Mouse (Mus musculus) MEL (cell line): Measurements from ENCODE around the gene Kcnn1. TPM values are rescaled to one million over a fixed set of nuclear protein-coding genes. Genes with fewer than 3 reads are reported as not detected.
A peak's percentile ranks its signal among the peaks of the same experiment; 100 is the strongest.

Experiments
- DNase-seq: peaks from one replicate; pipeline ENCODE4 v3.0.0; 2011; ENCODE audit warnings: low read depth, low spot score
- H3K27ac ChIP-seq: 2 replicates; pipeline ENCODE4 v1.5.1; 2012; ENCODE audit warnings: low read depth, mild to moderate bottlenecking, control low read depth, low read length, moderate library complexity; ENCODE audit not compliant: control insufficient read depth
- H3K27me3 ChIP-seq, 2 experiments: fragments of 150-350 bp in 1 of 2; sonication (generic) in 1 of 2; 2 replicates each; pipeline ENCODE4 v1.6.1; 2012; ENCODE audit warnings: low read length in 2 of 2, mild to moderate bottlenecking in 2 of 2, improper control_type of control experiment in 1 of 2, moderate library complexity in 1 of 2; ENCODE audit not compliant: insufficient read depth in 2 of 2, control insufficient read depth in 1 of 2
- H3K36me3 ChIP-seq, 2 experiments: 2 replicates each; pipeline ENCODE4 v1.6.1; 2012 to 2014; ENCODE audit warnings: low read length in 2 of 2, improper control_type of control experiment in 1 of 2, inconsistent platforms in 1 of 2, mild to moderate bottlenecking in 1 of 2; ENCODE audit not compliant: insufficient read depth in 2 of 2, control insufficient read depth in 1 of 2
- H3K4me1 ChIP-seq, 2 experiments: fragments of 150-350 bp in 1 of 2; sonication (generic) in 1 of 2; 2 replicates each; pipeline ENCODE4 v1.6.1; 2012; ENCODE audit warnings: low read length in 2 of 2, improper control_type of control experiment in 1 of 2, mild to moderate bottlenecking in 1 of 2; ENCODE audit not compliant: insufficient read depth in 2 of 2, control insufficient read depth in 1 of 2
- H3K4me3 ChIP-seq, 2 experiments: fragments of 150-350 bp in 1 of 2; sonication (generic) in 1 of 2; 2 replicates each; pipeline ENCODE4 v1.5.1; 2012; ENCODE audit warnings: low read depth in 2 of 2, low read length in 2 of 2, mild to moderate bottlenecking in 2 of 2, moderate library complexity in 2 of 2, control low read depth in 1 of 2, improper control_type of control experiment in 1 of 2; ENCODE audit not compliant: control insufficient read depth in 1 of 2, insufficient read depth in 1 of 2
- H3K79me2 ChIP-seq: 2 replicates; pipeline ENCODE4 v1.6.1; 2012; ENCODE audit warnings: mild to moderate bottlenecking, low read length, moderate library complexity; ENCODE audit not compliant: control insufficient read depth, poor library complexity, insufficient read depth
- H3K9ac ChIP-seq: 2 replicates; pipeline ENCODE4 v1.6.1; 2012; ENCODE audit warnings: low read depth, mild to moderate bottlenecking, control low read depth, low read length, moderate library complexity; ENCODE audit not compliant: control insufficient read depth, poor library complexity, severe bottlenecking
- H3K9me3 ChIP-seq: fragments of 150-350 bp; sonication (generic); replicated peaks from 2 replicates; pipeline ENCODE4 v1.6.1; 2012; ENCODE audit warnings: mild to moderate bottlenecking, low read length, improper control_type of control experiment, moderate library complexity; ENCODE audit not compliant: insufficient read depth
- CHD2 ChIP-seq: IDR thresholded peaks from 2 replicates; pipeline ENCODE4 v1.6.1; 2011; ENCODE audit warnings: low read length, improper control_type of control experiment
- E2F4 ChIP-seq: IDR thresholded peaks from 2 replicates; pipeline ENCODE4 v1.6.1; 2011; ENCODE audit warnings: low read depth, low read length, improper control_type of control experiment, borderline replicate concordance
- ELF1 ChIP-seq: IDR thresholded peaks from 2 replicates; pipeline ENCODE4 v1.6.1; 2014; ENCODE audit warnings: low read depth, mild to moderate bottlenecking, inconsistent platforms, low read length, improper control_type of control experiment, moderate library complexity
- EP300 ChIP-seq, 2 experiments: IDR thresholded peaks; 2 replicates each; pipeline ENCODE4 v1.6.1; 2011; ENCODE audit warnings: improper control_type of control experiment in 2 of 2, low read length in 2 of 2, low read depth in 1 of 2, mild to moderate bottlenecking in 1 of 2
- ETS1 ChIP-seq: IDR thresholded peaks from 2 replicates; pipeline ENCODE4 v1.6.1; 2012; ENCODE audit warnings: low read depth, mild to moderate bottlenecking, inconsistent platforms, low read length, improper control_type of control experiment, moderate library complexity
- GABPA ChIP-seq: IDR thresholded peaks from 2 replicates; pipeline ENCODE4 v1.6.1; 2012; ENCODE audit warnings: low read depth, mild to moderate bottlenecking, inconsistent platforms, low read length, improper control_type of control experiment, moderate library complexity
- GATA1 ChIP-seq: IDR thresholded peaks from 2 replicates; pipeline ENCODE4 v1.6.1; 2011; ENCODE audit warnings: low read depth, low read length, improper control_type of control experiment
- HCFC1 ChIP-seq: IDR thresholded peaks from 2 replicates; pipeline ENCODE4 v1.6.1; 2012; ENCODE audit warnings: low read depth, mild to moderate bottlenecking, inconsistent platforms, low read length, improper control_type of control experiment, moderate library complexity
- JUND ChIP-seq: IDR thresholded peaks from 2 replicates; pipeline ENCODE4 v1.6.1; 2011; ENCODE audit warnings: low read depth, mild to moderate bottlenecking, improper control_type of control experiment, low read length
- MAFK ChIP-seq: IDR thresholded peaks from 2 replicates; pipeline ENCODE4 v1.6.1; 2011; ENCODE audit warnings: low read depth, mild to moderate bottlenecking, low read length, improper control_type of control experiment, borderline replicate concordance
- MEF2A ChIP-seq: IDR thresholded peaks from 2 replicates; pipeline ENCODE4 v1.6.1; 2014; ENCODE audit warnings: low read depth, mild to moderate bottlenecking, inconsistent platforms, low read length, improper control_type of control experiment; ENCODE audit not compliant: poor library complexity, insufficient replicate concordance, severe bottlenecking; ENCODE audit errors: extremely low read depth
- NELFE ChIP-seq: IDR thresholded peaks from 2 replicates; pipeline ENCODE4 v1.6.1; 2011; ENCODE audit warnings: low read depth, low read length, improper control_type of control experiment
- NRF1 ChIP-seq: IDR thresholded peaks from 2 replicates; pipeline ENCODE4 v1.6.1; 2014; ENCODE audit warnings: low read depth, mild to moderate bottlenecking, inconsistent platforms, low read length, improper control_type of control experiment, moderate library complexity; ENCODE audit not compliant: poor library complexity, insufficient read depth, severe bottlenecking
- POLR2A ChIP-seq, 2 experiments: IDR thresholded peaks; 2 replicates each; pipeline ENCODE4 v1.6.1; 2011 to 2012; ENCODE audit warnings: low read length in 2 of 2, mild to moderate bottlenecking in 2 of 2, control low read depth in 1 of 2, improper control_type of control experiment in 1 of 2, low read depth in 1 of 2, moderate library complexity in 1 of 2; ENCODE audit not compliant: control insufficient read depth in 1 of 2, insufficient read depth in 1 of 2, poor library complexity in 1 of 2
- POLR2AphosphoS2 ChIP-seq: IDR thresholded peaks from 2 replicates; pipeline ENCODE4 v1.6.1; 2011; ENCODE audit warnings: low read length, improper control_type of control experiment
- POLR2AphosphoS5 ChIP-seq: IDR thresholded peaks from 2 replicates; pipeline ENCODE4 v1.6.1; 2012; ENCODE audit warnings: low read depth, borderline replicate concordance, mild to moderate bottlenecking, inconsistent platforms, low read length, moderate library complexity, mixed read lengths
- RAD21 ChIP-seq: IDR thresholded peaks from 2 replicates; pipeline ENCODE4 v1.6.1; 2011; ENCODE audit warnings: mild to moderate bottlenecking, low read depth, low read length, improper control_type of control experiment
- SIN3A ChIP-seq: IDR thresholded peaks from 2 replicates; pipeline ENCODE4 v1.6.1; 2012; ENCODE audit warnings: low read length, improper control_type of control experiment, inconsistent platforms
- SMC3 ChIP-seq: IDR thresholded peaks from 2 replicates; pipeline ENCODE4 v1.6.1; 2011; ENCODE audit warnings: low read depth, low read length, improper control_type of control experiment
- TAL1 ChIP-seq: IDR thresholded peaks from 2 replicates; pipeline ENCODE4 v1.6.1; 2012; ENCODE audit warnings: mild to moderate bottlenecking, inconsistent platforms, low read length, moderate library complexity, mixed read lengths
- TBP ChIP-seq: IDR thresholded peaks from 2 replicates; pipeline ENCODE4 v1.8.0; 2011; ENCODE audit warnings: low read depth, low read length, improper control_type of control experiment
- TCF12 ChIP-seq: IDR thresholded peaks from 2 replicates; pipeline ENCODE4 v1.6.1; 2014; ENCODE audit warnings: low read depth, mild to moderate bottlenecking, inconsistent platforms, low read length, improper control_type of control experiment, moderate library complexity
- UBTF ChIP-seq: IDR thresholded peaks from 2 replicates; pipeline ENCODE4 v1.6.1; 2012; ENCODE audit warnings: low read depth, mild to moderate bottlenecking, inconsistent platforms, low read length, improper control_type of control experiment, moderate library complexity, borderline replicate concordance; ENCODE audit not compliant: insufficient read depth
- USF1 ChIP-seq: IDR thresholded peaks from 2 replicates; pipeline ENCODE4 v1.6.1; 2014; ENCODE audit warnings: low read depth, mild to moderate bottlenecking, inconsistent platforms, low read length, improper control_type of control experiment, moderate library complexity
- USF2 ChIP-seq, 2 experiments: IDR thresholded peaks; 2 replicates each; pipeline ENCODE4 v1.6.1; 2011 to 2012; ENCODE audit warnings: improper control_type of control experiment in 2 of 2, low read length in 2 of 2, borderline replicate concordance in 1 of 2, inconsistent platforms in 1 of 2, low read depth in 1 of 2, mild to moderate bottlenecking in 1 of 2; ENCODE audit not compliant: insufficient read depth in 1 of 2
- ZC3H11A ChIP-seq: IDR thresholded peaks from 2 replicates; pipeline ENCODE4 v1.6.1; 2012; ENCODE audit warnings: low read depth, mild to moderate bottlenecking, inconsistent platforms, low read length, improper control_type of control experiment
- ZMIZ1 ChIP-seq: IDR thresholded peaks from 2 replicates; pipeline ENCODE4 v1.6.1; 2012; ENCODE audit warnings: low read depth, mild to moderate bottlenecking, inconsistent platforms, low read length, improper control_type of control experiment, moderate library complexity
- ZNF384 ChIP-seq: IDR thresholded peaks from 2 replicates; pipeline ENCODE4 v1.6.1; 2012; ENCODE audit warnings: low read depth, mild to moderate bottlenecking, inconsistent platforms, low read length, improper control_type of control experiment
- polyA plus RNA-seq, 2 experiments: library from polyadenylated mRNA; stranded (reverse) in 1 of 2; unstranded in 1 of 2; fragments of >175 nt in 1 of 2; fragments of >200 nt in 1 of 2; gene quantifications; 2 replicates each; pipeline versions ENCODE4 v1.2.1 to v1.2.4; 2012; ENCODE audit warnings: low replicate concordance in 2 of 2, low read depth in 1 of 2; ENCODE audit not compliant: insufficient read length in 2 of 2, insufficient read depth in 1 of 2, missing spikeins in 1 of 2
- total RNA-seq: library from RNA; depleted of rRNA; stranded (reverse); fragments of 300-350 nt; gene quantifications from 2 replicates; pipeline ENCODE4 v1.2.3, GENCODE M21; 2012

Gene Kcnn1
- total and polyA plus RNA-seq, 3 experiments: 8.9 to 10.7 TPM; not detected in 1

DNA sequence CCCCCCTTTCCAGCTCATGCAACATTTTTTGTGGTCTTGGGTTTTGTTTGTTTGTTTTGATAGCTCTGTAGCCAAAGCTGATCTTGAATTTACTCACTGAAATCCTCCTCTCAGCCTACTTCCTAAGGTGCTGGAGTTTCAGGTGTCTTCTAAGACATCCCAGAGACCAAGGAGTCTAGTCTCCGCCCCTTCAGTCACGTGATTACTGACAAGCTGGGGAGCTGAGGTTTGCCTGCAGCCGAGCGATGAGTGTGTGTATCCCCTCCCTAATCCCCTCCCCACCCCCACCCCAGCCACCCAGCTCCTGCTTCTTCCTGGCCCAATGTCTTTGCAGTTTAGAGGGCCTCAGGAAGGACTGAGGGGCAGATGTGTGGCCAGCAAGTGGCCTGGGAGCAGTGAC lies 5.5 kb downstream of the Kcnn1 start:
- H3K27me3 ChIP-seq: no peaks in the 10 kb centered on the region
- DNase-seq: no peak
- H3K36me3 ChIP-seq: no peaks in the 10 kb centered on the region; a peak in 1 of 4 replicates
- H3K4me3 ChIP-seq: no peak overlapping the region
- H3K79me2 ChIP-seq: no peaks in the 10 kb centered on the region; the same call in 1 of the 2 replicates
- H3K9ac ChIP-seq: no peak overlapping the region
- no peaks in the 10 kb centered on the region for H3K9me3 ChIP-seq
- TF ChIP-seq UBTF (no peak), MEF2A (no peak), EP300 (IDR thresholded peaks at IDR 0.05; ENCODE audit: low read depth in 1 of 2, low read length in 2 of 2) (no peak), HCFC1 (no peak), E2F4 (no peak), POLR2AphosphoS2 (no peak), USF1 (peak; percentile 61)
- no peak overlapping the region for H3K27ac ChIP-seq
- H3K4me1 ChIP-seq: peaks cover 0 to 14% of the 10 kb centered on the region in 2 experiments; a peak in 2 of 4 replicates

DNA sequence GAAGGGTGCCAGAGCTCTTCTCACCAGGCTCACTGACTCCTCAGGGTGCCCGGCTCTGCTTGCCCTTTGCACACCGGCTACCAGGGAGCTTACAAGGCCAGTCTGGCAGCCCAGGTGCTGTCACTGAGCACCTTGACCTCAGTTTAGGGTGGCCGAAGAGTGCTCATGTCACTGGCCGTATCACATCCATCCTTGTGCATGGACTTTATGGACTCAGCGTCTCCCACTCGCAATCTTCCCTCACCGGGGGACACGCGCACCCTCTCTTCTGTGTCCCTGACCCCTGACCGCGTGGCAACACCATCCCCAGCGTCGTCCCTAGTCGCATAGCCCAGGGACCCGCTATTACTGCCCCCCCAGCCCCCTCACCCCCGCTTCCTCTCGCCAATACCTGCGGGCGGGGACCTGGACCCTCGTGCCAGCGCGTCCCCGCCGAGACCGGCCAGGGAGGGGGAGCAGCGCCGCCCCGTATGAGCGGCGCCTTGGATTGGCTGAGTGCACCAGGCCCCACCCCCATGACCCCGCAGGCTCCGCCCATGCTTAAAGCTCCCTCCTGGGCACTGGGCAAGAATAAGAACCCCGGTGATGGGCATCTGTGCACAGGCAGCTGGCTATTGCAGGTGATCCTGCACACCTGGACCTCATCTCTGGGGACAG lies 6.4 kb downstream of the Kcnn1 start:
- no peaks in the 10 kb centered on the region; the same call in 1 of the 2 replicates for H3K79me2 ChIP-seq
- H3K4me1 ChIP-seq: peaks cover 0 to 16% of the 10 kb centered on the region in 2 experiments; a peak in 3 of 4 replicates
- peak overlapping the region; percentile 67 to 95 for H3K4me3 ChIP-seq
- no peaks in the 10 kb centered on the region for H3K27me3 ChIP-seq
- peak; percentile 78 for DNase-seq
- no peak overlapping the region for H3K27ac ChIP-seq
- peak overlapping the region; percentile 57 for H3K9ac ChIP-seq
- H3K9me3 ChIP-seq: no peaks in the 10 kb centered on the region
- H3K36me3 ChIP-seq: no peaks in the 10 kb centered on the region; a peak in 1 of 4 replicates
- TF ChIP-seq ZC3H11A (no peak), ETS1 (no peak), GATA1 (no peak), MEF2A (no peak), RAD21 (no peak), MAFK (no peak), E2F4 (no peak), USF2 (IDR thresholded peaks at IDR 0.05; ENCODE audit: borderline replicate concordance in 1 of 2, insufficient read depth in 1 of 2, low read depth in 1 of 2, low read length in 2 of 2) (no peak), TBP (no peak), TCF12 (no peak), ELF1 (no peak), NELFE (peak; percentile 36; the same call in 1 of the 2 replicates), USF1 (0 out of 2 replicates have a peak, but pooled peaks have one; percentile 14), JUND (no peak), NRF1 (no peak), POLR2AphosphoS5 (no peak), POLR2AphosphoS2 (no peak), ZMIZ1 (no peak), TAL1 (no peak), GABPA (no peak), UBTF (no peak), ZNF384 (no peak), CHD2 (no peak), SIN3A (0 out of 2 replicates have a peak, but pooled peaks have one; percentile 16), SMC3 (no peak), EP300 (IDR thresholded peaks at IDR 0.05; ENCODE audit: low read depth in 1 of 2, low read length in 2 of 2) (no peak), HCFC1 (peak; percentile 27; the same call in 1 of the 2 replicates), POLR2A (IDR thresholded peaks at IDR 0.05; ENCODE audit: control insufficient read depth in 1 of 2, insufficient read depth in 1 of 2, low read depth in 1 of 2, low read length in 2 of 2, poor library complexity in 1 of 2) (peak; percentile 45 to 56; a peak in 1 of 4 replicates)
